Mouse (Mus musculus) brain, embryonic 14.5 days (tissue): Measurements from ENCODE around the gene P4hb. TPM values are rescaled to one million over a fixed set of nuclear protein-coding genes. Genes with fewer than 3 reads are reported as not detected.

Source experiments
- DNase-seq: peaks from one replicate; pipeline ENCODE4 v3.0.0-alpha.2; 2011; ENCODE audit warnings: low read depth
- CTCF ChIP-seq: fragments of 200-500 bp; IDR thresholded peaks from 2 replicates; pipeline ENCODE4 v1.5.1; 2012; ENCODE audit warnings: inconsistent platforms, mild to moderate bottlenecking, moderate library complexity, borderline replicate concordance; ENCODE audit not compliant: insufficient read depth, insufficient read length; ENCODE audit errors: extremely low read depth
- POLR2A ChIP-seq: fragments of 200-500 bp; IDR thresholded peaks from 2 replicates; pipeline ENCODE4 v1.6.1; 2012; ENCODE audit warnings: mild to moderate bottlenecking, inconsistent platforms, borderline replicate concordance; ENCODE audit not compliant: poor library complexity, insufficient read depth, insufficient read length, severe bottlenecking; ENCODE audit errors: extremely low read depth
- polyA plus RNA-seq: library from polyadenylated mRNA; depleted of rRNA; stranded (reverse); fragments of >200 nt; gene quantifications from 2 replicates; pipeline ENCODE4 v1.2.3, GENCODE M21; 2012

Gene P4hb
- polyA plus RNA-seq, 1 experiment = 206 TPM

DNA sequence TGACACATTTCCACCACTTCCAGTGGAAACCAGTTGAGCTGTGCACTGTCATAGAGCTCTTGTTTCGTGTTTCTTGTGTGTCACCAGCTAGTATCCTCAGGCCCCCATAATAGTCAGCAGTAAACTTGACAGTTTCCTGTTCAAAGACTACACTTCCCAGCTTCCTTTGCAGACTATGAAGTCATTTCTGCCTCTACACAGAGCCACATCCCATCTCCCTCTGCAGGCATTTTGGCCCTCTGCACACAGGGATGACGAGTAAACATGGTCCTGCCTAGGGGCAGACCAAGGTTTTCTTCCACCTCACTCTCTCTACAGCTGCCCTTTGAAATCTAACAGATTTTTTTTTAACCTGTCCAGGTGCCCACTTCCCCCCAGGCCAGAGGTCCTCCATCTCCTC lies 25.6 kb downstream of the P4hb start:
- TF ChIP-seq POLR2A = no peak
- TF ChIP-seq CTCF = no peak
- DNase-seq = peak; percentile 6

DNA sequence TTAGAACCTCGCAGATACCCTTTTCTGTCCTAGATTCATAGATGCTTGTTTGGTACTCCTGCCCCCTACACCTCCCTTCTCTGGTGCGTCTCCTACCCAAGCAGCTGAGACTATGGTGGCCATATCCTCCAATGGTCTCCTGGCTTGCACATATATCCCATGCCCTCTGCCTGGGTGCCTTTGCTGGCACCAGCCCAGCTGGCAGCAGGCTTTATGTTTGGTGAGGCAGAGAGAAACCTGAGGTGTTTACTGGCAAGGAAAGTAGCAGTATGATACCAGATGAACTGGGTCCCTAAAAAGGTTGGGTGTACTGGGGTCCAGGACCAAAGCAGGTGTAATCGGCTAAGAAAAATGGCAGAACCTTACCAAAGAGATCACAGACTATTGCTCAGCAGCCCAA lies 27.1 kb downstream of the P4hb start:
- DNase-seq = no peak
- TF ChIP-seq CTCF (no peak), POLR2A (no peak)

DNA sequence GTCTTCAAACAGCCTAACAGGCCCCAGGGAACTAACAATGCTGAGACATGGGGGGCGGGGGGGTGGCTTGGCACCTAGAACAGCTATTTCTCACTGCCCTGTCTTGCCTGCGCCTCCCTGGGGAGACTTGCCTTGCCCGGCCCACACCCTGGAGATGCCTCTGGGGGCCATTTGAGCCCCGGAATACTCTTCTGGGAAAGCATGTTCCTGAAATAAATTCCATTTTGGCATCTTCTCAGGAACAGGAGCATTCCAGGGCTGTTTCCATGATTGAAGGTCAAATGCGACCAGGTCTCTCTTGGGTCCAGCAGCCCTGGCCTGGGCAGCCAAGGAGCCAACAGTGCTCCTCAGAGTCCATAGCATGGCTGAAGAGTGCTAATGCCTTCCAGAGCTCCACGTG lies 30.7 kb downstream of the P4hb start:
- DNase-seq = no peak
- TF ChIP-seq POLR2A (no peak), CTCF (no peak)

DNA sequence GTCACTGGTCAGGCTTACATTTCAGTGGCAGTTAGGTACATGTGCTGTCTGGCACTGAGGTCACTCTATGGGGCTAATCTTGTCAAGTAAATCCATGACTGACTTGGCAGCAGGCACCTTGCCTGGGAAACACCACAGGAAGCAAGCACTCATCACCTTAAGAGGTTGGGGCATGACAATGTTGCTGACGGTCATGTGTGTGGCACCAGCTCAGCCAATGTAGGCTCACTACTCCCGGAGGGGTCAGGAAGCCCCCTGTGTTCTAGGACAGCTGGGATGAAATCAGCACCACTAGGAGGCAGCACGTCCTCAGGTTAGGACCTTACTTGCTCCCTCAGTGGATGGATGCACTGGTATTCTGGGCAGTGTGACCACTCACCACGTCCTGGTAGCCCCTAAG lies 31.1 kb downstream of the P4hb start:
- DNase-seq = peak; percentile 5

DNA sequence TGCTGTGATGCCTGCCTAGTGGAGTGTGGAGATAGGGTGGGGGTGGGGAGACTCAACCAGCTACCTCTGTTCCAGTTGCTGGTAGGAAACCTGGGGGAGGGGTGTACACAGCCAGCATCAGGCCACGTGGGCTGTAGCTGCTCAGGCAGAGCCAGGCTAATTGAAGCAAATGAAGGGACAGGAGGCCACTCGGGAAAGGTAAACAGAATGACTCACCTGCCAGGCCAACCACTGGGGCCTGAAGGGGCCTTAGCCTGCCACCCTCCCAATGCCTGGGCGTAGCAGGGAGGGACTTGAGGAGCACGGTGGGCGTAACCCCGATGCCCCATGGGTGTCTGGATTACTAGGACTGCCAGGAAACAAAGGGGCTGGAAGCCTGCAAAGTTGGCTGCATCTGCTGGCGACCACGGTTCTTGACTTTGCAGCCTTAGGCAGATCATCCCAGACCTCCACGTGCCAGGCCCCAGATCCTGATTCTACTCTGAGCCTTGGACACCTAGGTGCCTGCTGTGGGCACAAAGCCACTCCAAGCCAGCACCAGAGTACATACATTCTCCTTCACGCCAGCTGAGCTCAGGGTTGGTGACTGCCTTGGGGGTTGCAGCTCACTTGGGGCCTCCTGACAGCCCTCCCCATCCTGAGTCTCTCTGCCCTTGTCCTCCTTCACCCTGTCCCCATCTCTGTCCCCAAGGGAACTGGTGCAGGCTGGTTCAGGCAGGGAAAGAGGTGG lies 33.6 kb downstream of the P4hb start:
- peak; percentile 58 for DNase-seq

More for the DNA sequence above, 31.1 kb downstream of the P4hb start:
- no peak for TF ChIP-seq POLR2A
- peak; percentile 29; the same call in 1 of the 2 replicates for TF ChIP-seq CTCF

DNA sequence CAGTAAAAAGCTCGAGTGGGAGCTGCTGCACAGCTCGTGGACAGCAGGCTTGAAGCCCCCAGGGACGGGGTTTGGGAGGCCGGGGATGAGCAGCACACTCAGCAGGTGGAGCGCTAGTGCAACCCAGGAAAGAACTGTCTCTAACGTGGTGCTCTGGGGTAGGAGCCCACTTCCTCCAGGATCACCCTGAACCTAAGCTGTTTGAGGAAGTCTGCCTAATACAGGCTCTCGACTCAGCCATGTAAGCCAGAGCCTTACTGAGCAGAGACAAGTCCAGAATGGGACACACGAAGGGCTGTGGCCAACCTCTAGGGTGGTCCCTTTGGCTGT lies 34.1 kb downstream of the P4hb start:
- TF ChIP-seq CTCF (no peak), POLR2A (no peak)
- DNase-seq = no peak

More for the DNA sequence above, 33.6 kb downstream of the P4hb start:
- TF ChIP-seq CTCF (no peak), POLR2A (no peak)

DNA sequence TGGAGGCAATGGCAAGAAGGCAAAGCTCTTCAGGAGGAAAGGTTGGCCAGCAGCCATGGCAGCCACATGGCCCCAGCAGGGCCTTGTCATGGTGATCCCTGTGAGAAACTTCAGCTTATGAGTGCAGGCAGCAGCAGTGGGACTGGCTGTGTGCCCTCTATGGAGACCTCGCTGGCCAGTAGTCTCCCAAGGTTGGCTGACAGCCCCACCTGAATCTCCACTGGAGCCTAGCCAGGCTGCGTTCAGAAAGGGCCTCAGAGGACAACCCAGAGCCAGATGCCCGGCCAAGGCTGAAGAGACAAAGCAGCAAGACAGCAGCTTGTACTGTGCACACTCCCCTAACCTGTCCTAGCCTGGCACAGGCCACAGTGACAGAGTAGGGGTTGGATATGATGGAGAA lies 34.6 kb downstream of the P4hb start:
- peak; percentile 26 for DNase-seq
- no peak for TF ChIP-seq CTCF
- no peak for TF ChIP-seq POLR2A

DNA sequence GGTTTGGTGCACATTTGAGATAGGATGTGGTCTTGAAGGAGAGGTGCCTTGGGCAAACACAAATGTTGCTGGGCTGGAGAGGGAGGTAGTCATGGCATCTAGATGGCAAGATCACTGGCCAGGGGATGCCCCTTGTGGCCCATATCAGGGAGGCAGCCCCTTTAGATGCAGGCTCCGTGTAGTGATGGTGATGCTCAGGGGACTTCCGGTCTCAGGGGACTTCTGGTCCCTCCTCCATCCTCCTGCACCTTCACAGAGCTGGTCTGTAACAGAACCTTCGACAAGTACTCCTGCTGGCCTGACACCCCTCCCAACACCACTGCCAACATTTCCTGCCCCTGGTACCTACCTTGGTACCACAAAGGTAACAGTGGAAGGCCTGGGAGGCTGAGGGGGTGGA lies 37.2 kb downstream of the P4hb start:
- DNase-seq = no peak
- TF ChIP-seq CTCF = no peak
- TF ChIP-seq POLR2A = no peak

DNA sequence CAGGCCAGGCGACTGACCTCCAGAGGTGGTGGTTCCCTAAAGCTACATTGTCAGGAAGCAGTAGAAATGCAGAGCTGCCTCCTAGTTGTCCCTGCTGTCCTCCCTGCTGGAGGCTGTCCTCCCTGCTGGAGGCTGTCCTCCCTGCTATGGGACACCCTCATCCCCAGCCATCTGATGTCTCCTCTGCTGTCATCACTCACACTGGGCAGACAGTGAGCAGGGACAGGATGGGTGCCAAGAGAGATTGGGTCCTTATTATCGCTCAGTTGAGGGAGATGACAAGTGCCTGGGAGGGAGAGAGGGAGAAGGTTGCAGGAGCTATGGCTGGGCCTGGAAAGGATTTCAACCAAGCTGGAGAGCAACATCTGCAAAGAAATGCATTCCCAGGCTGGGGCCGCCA lies 37.9 kb downstream of the P4hb start:
- DNase-seq = no peak
- TF ChIP-seq POLR2A = no peak
- TF ChIP-seq CTCF = no peak

DNA sequence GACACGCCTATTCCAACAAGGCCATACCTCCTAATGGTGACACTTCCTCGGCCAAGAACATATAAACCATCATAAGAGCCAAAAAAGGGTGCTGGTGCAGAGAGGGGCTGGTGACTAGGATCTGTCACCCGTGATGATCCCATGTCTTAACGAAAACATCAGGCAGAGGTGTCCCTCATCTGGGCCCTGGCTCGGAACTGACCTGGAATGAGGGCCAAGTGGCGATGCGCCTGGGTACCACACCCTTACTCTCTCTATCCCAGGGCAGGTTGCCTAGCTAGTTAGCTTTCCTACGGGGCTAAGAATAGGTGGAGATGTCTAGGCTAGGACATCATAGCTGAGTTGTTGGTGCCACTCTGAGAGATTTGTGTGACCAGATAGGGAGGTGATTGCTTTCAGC lies 39.0 kb downstream of the P4hb start:
- no peak for DNase-seq
- TF ChIP-seq POLR2A = no peak

DNA sequence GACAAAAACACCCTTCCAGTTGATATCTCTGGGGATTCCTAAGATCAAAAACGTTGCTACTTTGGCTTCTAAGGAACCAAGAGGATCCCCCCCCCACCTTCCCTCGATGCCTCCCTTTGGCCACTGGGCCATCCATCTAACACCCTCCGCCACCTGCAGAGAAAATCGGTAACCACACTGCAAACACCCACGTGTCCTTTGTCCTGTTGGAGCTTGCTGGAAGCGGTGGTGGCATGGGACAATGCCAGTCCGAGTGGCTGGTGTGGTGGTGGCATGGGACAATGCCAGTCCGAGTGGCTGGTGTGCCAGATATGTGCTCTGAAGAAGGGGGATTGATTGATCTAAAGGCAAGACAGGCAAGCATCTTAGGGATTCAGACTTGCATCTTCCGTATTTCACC lies 41.4 kb downstream of the P4hb start:
- no peak for DNase-seq
- TF ChIP-seq POLR2A (no peak), CTCF (no peak)

DNA sequence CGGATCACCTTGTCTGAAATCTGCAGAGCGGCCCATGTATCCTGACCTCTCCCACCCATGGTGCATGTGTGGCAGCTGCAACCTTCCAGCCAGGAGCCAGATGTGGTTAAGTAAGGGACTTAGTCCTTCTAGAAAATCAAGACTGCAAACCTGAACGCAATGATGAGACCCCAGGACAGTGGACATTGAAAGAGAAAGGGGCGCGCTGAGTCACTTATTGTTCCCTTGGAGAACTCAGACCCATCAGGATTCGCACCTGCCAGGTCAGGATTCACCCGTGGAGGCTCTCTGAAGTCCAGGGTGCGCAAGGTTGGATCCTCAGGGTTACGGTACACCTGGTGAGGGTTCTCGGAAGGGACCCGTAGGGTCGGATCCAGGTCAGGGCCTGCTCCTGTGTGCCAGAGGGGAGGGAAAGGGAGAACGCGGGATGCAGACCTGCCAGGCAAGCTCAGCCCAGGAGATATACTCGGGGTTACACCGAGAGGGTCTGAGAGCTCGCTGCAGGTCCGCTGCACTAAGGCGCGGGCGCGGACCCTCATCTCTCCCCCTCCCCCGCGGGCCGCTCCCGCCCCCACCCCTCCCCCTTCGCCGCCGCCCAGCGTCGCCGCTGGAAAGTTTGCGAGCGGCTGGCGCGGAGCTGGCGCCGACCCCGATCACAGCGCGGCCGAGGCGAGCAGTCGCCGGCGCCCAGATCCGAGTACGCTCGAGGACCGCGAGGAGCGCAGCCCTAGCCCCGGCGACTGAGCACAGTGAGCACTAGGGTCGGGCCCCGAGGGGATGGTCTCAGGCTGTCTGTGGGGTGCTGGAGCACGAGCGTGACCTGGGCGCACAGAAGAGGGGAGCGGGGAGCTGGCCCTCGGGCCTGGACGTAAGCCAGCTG lies 42.7 kb downstream of the P4hb start, which contains the start of gene Gcgr:
TSS of gene Gcgr (plus strand) at position 615 of the 880 bp plus-strand sequence.
- peak; percentile 15 for DNase-seq
- no peak for TF ChIP-seq POLR2A
- TF ChIP-seq CTCF = no peak

DNA sequence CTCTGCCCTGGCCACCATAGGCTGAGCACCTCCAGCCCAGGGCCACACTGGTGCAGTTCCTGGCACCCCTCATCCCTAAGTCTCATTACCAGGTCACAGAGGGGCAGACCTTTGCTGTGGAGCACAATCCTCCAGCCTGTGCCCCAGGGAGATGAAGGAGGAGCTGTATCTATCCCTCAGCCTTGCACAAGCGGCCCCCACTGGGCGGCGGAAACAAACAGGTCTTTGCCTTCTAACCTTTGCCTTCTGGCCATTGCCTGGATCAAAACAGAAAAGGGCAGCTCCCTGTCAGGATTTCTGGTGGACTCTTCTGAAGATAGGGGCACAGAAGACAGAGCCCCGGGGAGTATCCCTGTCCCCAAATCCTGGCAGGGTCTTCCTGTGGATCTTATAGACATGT lies 44.1 kb downstream of the P4hb start:
- DNase-seq = no peak
- no peak for TF ChIP-seq POLR2A
- no peak for TF ChIP-seq CTCF
